Mouse (Mus musculus): ENCODE results near the gene Immt.

Immt gene

DNA sequence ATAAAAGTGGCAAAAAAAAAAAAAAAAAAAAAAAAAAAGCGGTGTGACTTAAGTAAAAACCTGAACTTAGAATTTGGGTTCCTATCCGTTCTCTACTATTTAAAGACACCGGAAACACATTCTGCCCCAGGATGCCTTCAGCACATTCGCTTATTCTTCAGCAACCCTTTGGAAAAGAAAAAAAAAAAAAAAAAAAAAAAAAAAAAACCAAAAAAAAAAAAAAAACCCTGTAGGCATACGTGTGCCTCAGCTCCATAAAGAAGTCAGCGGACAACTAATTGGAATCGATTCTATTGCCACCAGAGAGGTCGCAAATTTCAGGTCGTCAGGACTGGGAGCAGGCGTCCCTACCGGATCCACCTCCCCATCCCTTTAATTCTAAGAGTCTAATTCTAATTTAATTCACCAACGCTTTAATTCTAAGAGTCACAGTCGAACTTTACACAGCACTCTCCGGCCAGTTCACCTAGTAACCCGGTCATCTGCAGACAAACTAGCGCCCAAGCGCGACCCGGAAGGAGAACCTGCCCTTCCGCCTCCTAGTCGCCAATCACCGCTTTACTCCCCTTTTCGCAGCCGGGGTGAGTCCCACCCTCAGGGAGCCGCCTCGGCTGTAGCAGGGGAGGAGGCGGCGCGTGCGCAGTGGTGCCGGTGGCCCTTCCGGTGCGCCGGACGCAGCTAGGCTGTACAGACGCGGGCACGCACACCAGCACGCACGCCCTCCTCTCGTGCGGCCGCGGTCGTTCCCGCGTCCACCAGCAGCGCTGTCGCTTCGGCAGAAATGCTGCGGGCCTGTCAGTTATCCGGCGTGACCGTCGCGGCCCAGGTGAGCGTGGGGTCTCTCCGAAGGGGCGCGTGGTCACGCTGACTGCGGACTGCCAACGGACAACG lies at the start of gene Immt:
Immt (plus strand) TSS at position 642 of the 891 bp plus-strand sequence.
- peak; percentile 85 for DNase-seq (ENCODE audit: low spot score)

DNA sequence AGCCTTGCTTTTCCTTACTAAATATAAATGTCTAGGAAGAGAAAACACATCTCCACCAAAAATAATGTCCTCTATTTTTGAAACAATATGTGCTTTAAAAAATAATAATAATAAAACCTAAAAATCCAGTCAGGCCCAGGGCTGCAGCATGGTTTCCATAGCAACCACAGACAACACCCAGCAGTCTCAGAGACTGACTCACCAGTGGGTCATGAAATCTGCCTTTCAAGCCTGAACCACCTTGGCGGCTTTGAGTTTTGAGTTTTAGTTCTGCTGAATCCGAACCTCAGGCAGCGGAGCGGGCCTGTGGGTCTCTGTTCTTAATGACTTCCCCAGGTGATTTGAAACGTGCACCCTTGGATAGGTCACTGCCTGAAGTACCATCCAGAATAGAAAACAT lies 48.0 kb upstream of the Immt start:
- no peak for DNase-seq (ENCODE audit: low spot score)

GRCm38 (mm10) chr6:71788348-71788747 lies 42.8 kb upstream of the Immt start:
- no peak for DNase-seq (ENCODE audit: low spot score)

DNA sequence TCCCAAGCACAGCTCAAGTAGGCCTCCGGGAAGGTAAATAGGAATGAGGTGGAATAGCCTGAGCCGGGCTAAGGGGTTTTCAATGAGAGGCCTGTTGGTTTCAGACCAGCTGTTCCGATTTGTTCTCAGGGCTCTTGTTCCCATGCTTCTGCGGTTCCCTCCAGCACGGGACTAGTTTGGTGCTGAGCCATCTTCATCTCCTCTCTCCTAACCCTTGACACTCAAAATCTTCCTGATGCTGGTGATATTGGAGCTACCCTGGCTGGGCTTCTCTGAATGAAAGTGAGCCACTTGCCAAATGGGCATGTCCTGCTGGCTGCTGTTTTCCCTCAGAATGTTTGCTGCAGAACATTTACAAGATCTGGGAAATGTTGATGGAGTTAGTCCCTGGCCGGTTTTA lies 39.4 kb upstream of the Immt start:
- no peak for DNase-seq (ENCODE audit: low spot score)

DNA sequence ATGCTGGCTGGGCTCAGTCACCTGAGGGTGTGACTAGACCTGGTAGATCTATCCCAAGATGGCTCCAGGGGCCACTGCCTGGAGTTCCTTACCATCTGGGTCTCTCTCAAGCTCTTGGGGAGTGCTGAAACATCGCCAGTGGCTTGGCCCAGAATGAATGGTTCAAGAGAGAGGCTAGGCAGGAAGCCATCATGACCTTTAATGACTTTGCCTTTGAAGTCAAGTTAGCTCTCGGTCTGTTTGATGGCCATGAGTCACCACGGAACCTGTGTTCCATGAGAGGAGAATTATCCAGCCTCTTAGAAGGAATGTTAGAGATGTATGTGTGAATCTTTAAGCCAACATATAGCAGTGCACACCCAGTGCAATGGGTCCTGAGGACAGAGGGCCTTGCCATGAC lies 31.7 kb upstream of the Immt start:
- no peak for DNase-seq (ENCODE audit: low spot score)

GRCm38 (mm10) chr6:71801011-71801713 lies 30.0 kb upstream of the Immt start:
- DNase-seq (ENCODE audit: low spot score) = no peak

- DNase-seq (ENCODE audit: low spot score) = no peak
These were observed 29.4 kb upstream of the Immt start for GRCm38 (mm10) chr6:71801714-71802094.

DNA sequence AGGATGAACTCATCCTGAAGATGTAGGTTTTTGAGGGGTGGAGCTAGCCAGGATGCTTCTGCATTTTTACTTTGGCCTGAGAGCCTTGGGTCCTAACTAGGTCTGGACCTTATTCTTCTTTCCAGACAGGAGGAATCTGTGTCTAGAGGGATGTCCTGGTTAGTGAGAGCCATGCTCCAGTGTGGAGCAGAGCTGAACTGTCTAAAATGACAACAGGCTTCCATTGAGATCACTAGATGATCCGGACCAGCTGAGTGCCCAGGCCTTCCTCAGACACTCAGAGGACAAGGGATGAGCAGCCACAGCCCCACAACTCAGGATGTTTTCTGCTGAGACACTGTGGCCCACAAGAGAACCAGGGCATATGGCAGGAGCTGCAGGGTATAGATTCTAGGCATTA lies 27.5 kb upstream of the Immt start:
- no peak for DNase-seq (ENCODE audit: low spot score)

DNA sequence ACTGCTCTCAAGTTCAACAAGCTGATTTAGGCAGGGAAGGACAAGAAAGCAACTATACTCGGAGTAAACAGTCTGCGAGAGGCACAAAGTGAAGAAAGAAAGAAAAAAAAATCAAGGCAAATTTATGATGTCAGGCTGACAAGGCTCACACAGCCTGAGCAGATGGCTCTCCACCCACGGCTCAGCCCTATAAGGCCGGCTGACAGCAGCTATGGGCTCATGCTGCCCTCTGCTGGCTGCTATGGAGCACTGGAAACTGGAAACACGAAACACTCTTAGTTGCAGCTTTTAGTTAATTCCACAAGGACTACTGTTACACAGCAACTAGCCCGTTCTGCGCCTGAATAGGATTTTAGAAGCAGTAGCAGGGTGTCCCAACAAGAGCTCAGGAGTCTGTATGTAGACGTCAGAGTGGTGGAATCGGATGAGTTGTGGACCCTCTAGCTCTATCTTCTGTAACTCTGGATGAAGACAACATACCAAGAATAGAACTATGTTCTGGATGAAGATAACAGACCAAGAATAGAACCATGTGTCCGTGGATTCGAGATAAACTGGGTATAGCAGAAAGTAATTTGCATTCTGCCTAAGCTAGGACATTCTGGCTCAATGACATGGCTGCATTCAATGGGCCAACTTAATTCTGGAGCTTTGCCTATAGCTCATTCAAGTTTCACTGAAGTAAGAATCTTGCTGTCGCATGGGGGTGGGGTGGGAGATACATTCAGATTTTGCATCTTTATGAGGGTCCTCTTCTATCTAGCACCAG lies 26.9 kb upstream of the Immt start:
- peak; percentile 40 for DNase-seq (ENCODE audit: low spot score)

DNA sequence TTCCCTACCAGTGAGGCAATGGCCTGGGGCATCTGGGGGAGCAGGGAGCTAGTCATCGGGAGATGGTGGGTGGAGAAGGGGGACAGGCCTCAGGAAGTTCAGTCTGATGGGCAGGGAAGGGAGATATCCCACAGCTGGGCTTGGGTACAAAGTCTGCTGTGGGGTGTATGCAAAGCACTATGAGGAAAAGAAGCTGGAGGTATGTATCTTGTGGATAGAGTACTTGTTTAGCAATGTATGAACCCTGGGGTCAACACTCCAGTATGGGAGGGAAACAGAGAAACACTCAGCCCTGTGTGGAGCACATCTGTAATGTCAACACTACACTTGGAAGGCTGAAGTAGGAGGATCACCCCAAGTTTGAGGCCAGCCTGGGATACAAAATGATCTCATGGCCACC lies 24.4 kb upstream of the Immt start:
- no peak for DNase-seq (ENCODE audit: low spot score)

- DNase-seq (ENCODE audit: low spot score) = no peak
These were observed 21.2 kb upstream of the Immt start for GRCm38 (mm10) chr6:71809890-71810289.

- no peak for DNase-seq (ENCODE audit: low spot score)
These were observed 18.3 kb upstream of the Immt start for GRCm38 (mm10) chr6:71812820-71813219.

DNA sequence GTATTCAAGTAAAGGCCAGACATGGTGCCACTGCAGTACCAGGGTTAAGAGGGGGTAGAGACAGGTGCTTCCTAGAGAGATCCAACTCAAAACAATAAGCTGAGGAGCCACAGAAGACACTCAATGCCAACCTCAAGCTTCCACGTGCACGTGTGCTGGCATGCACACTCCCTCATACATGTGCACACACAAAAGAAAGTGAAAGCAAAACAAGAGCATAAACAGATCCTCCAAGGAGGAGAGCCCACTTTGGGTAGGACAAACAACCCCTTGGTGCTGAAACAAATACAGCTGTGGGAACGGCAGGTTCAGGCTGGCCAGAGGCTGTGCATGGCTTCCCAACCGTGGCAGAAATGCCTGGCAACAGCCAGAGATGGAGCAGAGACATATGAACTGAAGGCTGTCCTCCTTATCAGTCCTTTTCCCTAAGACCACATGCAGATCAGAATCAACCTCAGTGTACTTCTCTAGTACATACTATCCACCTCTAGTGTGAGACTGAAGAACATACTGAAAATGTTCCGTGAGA lies 11.3 kb upstream of the Immt start:
- no peak for DNase-seq (ENCODE audit: low spot score)

DNA sequence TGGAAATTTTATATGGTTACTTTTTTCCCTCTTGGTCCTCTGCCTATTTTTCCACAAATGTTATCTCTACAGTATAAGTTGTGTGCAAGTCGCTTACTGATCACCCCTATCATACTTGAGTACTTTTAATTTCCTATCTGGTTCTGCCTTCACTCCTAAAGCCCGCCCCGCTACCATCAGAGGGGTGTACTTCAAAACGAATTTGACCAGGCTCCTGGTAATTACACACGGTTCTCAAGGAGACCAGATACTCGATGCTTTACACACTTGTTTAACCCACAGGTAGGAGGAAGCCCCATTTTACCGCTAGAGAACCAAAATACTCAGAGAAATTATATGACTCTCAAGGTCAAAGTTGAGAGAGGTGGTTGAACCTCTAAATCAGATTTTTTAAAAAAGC lies 8.0 kb upstream of the Immt start:
- DNase-seq (ENCODE audit: low spot score) = no peak

- peak; percentile 91 for DNase-seq (ENCODE audit: low spot score)
These were observed 7.6 kb upstream of the Immt start for GRCm38 (mm10) chr6:71823488-71823887.

DNA sequence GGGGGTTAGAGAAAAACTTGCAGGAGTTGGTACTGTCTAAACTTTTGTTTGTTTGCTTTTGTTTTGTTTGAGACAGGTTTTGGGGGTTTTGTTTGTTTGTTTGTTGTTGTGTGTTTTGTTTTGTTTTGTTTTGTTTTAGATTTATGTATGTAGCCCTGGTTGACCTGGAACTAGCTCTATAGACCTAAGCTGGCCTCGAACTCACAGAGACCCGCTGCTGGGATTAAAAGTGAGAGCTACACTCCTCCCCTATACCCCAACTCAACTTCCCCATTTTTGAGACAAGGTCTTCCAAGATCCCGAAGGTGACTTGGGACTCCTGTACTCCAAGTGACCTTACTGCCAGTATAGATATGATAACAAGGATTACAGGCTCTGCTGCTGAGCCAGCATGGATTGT lies 7.2 kb upstream of the Immt start:
- no peak for DNase-seq (ENCODE audit: low spot score)

DNA sequence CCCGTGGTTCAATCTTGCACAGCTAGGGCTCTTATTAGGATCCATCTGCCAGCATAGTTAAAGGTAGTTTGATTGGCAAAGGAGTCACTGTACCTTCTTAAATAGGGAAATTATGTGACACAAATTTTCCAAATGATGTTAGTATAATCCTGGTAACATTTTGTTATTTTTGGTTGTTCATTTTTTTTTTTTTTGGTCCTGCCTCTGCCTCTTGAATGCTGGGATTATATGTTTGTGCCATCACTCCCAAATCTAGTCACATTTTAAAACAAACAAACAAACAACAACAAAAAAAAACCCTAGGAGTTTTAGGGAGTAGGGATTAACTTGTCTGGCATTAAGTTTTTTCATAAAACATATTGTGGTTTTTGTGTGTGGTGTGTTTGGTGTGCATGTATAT lies 4.3 kb upstream of the Immt start, which contains the start of gene Mrpl35:
Mrpl35 (minus strand) TSS at position 101 of the 400 bp plus-strand sequence.
- no peak for DNase-seq (ENCODE audit: low spot score)

- no peak for DNase-seq (ENCODE audit: low spot score)
These were observed 1.4 kb upstream of the Immt start for GRCm38 (mm10) chr6:71829768-71830167.

DNA sequence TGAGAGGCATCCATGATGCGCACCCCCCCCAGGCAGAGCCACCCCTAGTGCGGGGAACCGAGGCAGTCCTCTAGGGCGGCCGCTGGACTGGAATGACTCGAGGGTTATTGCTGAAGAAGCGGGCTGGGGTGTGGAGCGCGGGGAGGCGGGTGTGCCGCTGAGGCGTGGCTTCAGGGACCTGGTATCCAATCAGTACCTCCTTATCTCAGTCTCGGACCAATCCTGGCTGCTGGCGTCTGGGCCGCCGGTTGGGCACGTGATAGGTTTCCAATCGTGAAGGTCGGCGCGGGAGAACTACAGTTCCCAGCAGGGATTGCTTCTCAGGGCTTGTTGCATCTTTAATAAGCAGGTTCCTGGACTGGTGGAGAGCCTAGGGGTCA lies 440 bp downstream of the Immt start:
- peak; percentile 93 for DNase-seq (ENCODE audit: low spot score)

- no peak for DNase-seq (ENCODE audit: low spot score)
These were observed 5.7 kb downstream of the Immt start for GRCm38 (mm10) chr6:71836811-71837210.

GRCm38 (mm10) chr6:71839815-71840214 lies 8.7 kb downstream of the Immt start:
- no peak for DNase-seq (ENCODE audit: low spot score)

DNA sequence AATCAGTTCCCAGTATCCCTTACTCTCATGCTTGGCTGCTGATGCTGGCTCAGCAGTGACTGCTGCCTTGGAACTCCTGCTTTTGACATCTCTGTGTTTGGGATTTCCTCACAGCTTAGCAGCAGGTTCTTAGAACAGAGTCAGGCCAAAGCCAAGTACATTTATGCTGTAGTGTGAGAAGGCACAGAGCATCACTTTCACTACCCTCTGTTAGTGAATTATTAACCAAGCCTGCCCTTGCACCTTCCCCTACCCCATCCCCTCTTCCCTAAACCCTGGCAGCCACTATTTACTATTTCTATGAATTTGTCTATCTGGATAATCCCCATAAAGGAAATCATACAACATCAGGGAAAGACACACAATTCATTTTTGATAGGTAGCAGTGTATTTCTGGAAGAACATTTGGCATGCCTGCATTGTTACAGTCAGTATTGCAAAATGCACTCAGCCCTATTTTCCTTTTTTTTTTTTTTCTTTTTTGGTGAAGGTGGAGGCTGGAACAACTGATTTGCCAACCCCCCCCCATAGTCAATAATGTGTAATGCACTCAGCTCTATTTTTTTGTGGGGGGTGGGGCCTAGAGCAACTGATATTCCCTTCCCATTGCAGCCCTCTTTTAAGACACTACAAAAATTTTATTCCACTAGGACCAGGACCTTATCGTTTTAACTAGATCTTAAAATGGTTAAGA lies 9.6 kb downstream of the Immt start:
- DNase-seq (ENCODE audit: low spot score) = no peak
